Mouse (Mus musculus): ENCODE measurements around the gene Naif1. TPM values are rescaled to one million over a fixed set of nuclear protein-coding genes. Genes with fewer than 3 reads are reported as not detected.
A peak's percentile ranks its signal among the peaks of the same experiment; 100 is the strongest.

Naif1 gene
- total RNA-seq, 4 experiments from 2014 or later = 3.2 to 4.7 (median 4.2) TPM

DNA sequence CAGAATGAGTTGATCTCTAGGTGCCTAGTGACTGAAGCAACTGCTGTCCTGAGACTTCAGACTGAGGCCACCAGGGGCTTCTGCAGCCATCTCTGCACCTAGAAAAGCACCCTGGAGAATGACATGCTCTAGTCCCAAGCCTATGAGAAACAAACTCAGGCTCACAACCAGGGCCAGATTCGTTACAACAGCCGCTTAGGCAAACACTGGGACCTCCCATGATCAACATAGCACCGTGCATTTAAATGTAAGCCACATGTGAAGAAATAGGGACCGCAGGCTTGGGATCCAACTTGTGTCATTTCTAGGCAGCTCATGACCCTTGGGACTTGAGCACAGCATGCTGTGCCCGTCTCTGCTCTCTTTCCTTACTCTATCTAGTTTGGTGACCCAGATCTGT is 22.5 kb upstream of the Naif1 start:
- no peak for DNase-seq (ENCODE audit: low spot score in 2 of 2)

DNA sequence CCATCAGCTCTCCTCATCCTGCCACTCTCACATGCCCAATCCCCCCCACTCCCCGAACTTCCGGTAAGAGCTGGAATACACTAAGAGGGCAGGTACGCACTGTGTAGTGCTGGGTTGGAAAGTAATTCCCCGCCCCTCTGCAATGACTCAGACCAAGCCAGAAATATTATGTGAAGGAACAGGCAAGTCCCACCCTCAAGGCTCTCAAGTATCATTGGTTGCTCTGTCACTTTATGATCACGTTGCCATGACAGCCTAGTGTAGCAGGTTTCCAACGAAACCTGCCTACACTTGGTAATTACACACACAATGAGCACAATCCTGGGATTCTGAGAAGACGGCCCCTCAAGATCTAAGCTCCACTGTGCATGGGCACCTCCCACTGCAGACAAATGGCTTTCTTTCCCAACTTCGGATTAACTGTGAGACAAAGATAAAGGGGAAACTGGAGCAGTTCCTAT is 22.0 kb upstream of the Naif1 start:
- peak; percentile 62 to 73 for DNase-seq (ENCODE audit: low spot score in 2 of 2)

DNA sequence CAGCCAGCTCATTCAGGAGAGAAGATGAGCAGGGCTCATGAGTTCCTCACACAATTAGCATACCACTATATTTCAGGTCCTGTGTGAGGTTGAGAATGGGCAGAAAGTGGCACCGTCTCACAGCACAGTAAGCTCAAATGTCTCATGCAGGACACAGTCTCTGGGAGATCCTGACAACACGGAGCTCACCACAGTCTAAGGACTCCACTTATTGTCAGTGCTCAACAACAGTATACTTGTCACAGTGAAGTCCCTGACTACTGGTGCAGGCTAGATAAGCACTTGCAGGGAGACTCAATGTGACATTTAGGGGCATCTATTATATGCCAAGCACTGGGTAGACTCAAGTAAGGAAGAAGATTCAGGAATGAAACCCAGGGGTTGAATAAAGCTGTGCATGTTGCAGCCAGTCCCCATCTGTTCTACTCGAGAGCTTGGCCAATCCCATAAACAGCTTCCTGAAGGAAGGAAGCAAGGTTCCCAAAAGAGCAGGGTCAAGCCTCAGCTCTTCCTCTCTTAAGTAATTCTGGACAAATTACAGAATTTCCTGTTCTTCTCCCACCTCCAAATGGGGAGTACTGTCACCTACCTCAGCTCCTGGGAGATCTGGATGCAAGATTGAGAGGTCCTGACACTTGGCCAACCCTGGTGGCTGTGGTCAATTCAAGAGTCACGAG is 20.9 kb upstream of the Naif1 start:
- no peak for DNase-seq (ENCODE audit: low spot score in 2 of 2)

DNA sequence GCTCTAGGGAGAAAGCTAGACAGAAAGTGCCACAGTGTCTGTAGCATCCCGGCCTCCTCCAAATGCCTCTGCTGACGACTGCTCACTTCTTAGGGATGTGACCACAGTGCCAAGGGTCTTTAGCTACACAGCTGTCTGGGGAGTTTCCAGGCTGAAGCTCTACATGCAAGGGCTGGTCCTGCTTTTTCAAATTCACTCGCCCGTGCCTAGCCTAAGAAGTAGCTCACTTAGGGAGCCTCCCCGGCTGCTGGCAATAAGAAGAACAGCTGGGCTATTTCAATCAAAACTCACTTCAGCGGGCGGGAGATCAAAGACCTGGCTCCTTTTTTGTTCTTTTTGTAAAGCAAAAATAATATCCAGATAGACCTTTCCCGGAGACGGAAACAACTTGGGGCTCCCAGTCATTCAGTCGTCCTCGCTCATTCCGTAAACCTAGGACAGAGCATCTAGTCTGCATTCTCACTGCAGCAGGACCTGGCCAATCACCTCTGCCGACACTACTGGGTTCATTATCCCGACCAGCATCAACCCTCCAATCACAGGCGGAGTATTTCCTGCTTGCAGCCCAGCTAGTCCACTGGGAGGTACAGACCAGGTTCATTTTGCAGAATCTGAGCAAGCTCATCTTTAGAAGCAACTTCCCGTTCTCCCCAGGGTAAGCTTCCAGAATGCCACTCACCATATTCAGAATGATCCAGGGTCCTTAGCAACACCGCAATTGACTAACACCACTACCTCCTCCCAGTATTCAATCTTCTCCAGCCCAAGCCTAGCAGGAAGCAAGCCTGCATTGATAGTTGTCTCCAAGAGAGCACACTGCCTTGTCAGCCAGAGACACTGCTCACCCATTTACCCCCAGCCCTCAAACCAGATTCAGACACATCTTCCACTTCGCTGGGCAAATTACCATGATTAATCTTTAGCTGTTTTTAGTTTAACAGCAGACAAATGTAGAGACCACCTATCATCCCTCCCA is 19.3 kb upstream of the Naif1 start:
- peak; percentile 90 for DNase-seq (ENCODE audit: low spot score in 2 of 2)

DNA sequence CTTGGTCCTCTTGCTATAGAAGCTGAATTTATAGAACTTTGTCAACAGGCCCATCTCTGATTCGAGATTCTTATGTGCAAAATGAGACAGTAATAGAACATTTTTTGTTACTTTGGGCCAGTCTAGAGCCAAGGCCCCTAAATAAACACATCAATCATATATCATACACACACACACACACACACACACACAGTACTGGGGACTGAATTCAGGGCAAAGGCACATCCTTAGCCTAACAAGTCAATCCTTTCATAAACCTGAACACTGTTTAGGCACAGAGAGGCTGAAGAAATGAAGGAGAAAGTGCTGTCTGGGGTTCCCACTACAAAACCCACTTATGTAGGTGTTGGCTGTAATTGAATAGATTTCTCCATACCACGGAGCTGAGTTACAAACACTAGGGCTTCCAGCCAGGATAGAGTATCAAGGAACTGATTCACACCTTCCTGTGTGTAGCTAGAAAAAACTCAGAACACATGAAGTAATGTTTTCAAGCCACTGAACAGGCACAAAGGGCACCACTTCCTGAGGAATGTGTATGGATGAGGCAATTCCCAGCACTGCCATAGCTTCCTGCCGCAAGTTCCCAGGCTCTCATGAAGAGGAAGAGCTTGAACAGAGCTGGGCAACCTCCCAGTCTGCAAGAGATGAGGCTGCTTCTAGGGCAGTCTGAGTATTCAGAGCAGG is 13.4 kb upstream of the Naif1 start:
- no peak for DNase-seq (ENCODE audit: low spot score in 2 of 2)

DNA sequence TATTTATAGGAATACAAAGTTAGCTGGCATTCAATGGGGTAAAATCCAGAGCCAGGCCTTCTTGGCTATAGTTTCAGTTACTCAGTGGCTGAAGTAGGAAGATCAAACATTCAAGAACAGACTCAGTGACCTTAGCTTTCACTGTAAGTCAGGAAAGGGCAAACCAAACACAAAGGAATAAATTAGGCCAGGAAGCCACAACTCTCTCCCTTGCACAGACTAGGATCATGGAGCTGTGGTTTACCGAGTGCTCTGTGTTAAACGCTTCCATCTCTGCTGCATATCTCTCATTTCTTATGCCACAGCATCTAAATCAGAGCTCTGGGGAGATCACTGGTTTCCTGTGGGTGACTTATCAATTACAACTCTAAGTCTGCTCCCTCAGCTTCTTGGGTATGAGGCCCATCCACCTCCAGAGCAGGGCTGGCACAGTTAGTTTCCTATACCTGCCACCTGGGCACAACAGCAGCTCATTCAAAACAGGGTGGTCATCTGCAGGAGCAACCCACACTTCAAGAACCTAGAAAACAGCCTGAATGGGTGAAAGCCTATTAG is 12.6 kb upstream of the Naif1 start:
- no peak for DNase-seq (ENCODE audit: low spot score in 2 of 2)

DNA sequence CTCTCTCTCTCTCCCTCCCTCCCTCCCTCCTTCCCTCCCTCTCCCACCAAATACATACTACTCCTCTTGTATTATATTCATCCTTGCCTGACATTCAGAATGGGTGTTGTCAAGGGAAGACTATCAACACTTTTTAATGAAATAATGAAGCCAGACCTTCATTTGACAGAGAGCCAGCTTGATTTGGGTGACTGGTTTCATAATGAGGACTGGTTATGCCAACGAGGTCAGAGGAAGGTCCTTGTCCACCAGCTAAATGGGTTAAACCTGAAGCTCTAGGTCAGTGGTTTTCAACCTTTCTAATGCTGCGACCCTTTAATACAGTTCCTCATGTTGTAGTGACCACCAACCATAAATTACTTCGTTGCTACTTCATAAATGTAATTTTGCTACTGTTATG is 11.5 kb upstream of the Naif1 start:
- DNase-seq (ENCODE audit: low spot score in 2 of 2) = no peak

DNA sequence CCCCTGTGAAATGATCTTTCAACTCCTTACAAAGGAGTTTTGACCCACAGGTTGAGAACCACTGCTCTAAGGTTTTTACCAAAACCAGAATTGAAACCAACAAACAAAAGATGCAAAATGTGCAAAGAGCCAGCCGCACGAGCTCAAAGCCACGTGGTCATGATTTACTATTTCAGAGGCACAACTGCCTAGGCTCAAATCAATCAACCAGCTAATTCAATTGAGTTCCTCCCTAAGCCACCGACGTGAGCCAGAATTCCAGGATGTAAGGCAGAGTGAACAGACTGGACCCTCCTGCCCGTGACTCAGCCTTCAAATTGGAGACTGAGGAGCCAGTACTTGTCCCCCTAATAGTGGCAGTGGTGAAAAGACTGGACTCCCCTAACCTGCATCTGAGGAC is 11.1 kb upstream of the Naif1 start:
- no peak for DNase-seq (ENCODE audit: low spot score in 2 of 2)

DNA sequence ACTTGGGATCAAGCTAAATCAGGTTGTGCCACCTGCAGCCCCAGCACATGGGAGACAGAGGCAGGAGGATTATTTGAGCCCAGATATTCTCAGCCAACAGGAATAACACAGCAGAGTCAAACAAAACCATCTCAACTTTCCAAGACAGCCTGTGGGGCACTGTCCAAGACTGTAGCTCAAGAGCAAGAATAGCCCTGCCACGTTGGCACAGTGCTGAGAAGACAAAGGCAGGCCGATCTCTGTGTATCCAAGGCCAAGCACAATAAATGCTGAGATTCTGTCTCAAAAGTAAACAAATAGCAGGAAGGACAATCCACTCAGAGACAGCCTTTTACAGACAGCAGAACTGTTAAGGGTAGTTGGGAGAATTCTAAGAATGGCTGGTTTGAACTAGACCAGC is 10.1 kb upstream of the Naif1 start:
- DNase-seq (ENCODE audit: low spot score in 2 of 2) = no peak

DNA sequence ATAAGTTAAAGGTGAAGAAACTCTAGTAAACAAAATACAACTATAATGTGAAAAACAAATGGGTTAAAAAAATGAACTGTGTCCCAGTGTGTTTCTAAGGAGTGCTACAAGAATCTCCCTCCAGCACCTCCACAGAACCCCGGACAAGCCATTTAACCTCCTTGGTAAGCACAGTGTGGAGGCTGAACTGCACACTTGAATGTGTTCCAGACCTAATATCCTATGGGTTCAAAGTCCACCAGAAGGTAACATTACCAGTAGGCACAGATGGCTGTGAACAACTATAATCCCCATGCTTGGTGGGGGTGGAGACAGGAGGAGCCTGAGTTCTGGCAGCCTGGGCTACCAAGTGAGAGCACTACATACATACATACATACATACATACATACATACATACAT is 9.6 kb upstream of the Naif1 start:
- no peak for DNase-seq (ENCODE audit: low spot score in 2 of 2)

DNA sequence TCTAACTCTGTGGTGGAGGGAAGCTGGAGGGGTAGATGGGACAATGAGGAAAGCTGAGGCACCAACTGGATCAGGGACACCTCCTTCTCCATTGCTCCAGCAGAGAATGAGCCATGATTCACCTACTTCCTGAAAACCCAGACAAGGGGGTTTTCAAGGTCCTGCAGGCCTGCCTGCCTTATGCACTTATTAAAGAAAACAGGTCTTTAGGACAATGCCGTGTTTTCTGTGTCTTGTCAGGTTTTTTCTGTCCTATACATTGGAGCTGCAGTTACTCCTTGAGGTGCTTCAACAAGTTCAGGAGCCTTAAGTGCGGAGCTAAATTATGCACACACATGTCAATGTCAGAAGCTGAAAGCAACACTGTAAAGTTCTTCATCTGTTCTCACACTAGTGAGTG is 8.7 kb upstream of the Naif1 start:
- DNase-seq (ENCODE audit: low spot score in 2 of 2) = no peak

DNA sequence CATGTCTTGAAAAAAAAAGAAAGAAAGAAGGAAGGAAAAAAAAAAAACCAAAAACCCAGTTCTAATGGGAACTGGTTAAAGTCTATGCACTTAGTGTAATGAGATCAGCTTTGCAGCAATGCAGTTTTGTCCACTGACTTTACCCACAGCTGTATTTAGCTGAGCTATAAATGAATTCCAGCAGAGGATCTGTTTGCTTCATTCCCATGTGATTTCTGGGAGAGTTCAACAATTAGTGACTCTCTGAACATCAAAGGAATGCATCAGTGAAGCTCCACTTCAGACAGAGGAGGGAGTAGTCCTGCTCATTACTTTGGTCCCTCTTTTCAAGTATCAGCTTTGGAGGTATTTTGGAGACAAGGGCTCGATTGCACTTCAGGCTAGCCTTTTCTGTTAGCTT is 4.7 kb upstream of the Naif1 start:
- no peak for DNase-seq (ENCODE audit: low spot score in 2 of 2)

DNA sequence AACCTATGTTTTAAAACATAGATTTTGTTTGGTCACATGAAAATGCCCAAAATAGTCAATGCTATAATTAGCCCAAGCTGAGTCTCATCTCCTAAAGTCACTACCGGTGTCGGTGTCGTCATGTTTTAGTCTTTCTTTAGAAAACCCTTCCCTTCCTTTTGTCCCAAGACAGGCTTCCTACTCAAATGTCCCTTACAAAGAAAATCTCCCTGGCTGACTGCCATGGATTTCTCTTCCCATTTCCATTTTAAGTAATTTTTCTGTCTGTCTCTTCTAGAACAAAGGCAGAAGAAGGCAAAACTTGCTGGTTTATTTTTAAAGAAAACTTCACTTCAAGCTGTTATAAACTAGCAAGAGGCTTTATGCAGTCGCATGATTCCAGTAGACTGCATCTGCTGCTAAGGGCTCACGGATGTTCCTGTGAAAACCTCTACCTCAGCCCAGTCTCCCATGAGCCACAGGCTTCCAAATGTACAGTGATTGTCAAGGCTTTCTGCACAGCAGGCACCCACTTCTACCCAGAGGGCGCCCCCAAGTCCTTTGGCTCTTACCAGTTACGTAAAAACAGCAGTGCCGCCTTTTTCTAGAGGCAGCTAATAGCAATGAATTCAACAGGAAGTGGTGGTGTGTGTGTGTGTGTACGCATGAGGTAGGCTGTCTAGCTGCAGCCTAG is 2.9 kb upstream of the Naif1 start:
- no peak for DNase-seq (ENCODE audit: low spot score in 2 of 2)

DNA sequence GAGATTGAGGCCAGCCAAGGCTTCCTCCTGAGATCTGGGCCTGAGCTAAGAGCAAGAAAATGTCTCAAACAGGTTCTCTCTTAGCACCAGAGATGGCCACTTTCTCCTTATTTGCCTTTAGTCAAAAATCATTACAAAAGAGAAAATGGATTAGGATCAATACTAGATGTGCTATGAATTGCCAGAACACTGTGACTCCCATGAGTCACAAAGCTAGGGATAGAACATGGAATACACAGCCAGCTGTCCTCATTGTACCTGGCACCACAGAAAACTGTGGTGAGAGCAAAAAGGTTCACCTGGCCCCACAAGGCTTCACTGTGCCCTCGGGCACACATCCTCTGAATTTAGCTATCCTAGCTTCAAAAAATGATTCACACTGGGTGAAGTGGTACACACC is 1.8 kb upstream of the Naif1 start:
- DNase-seq (ENCODE audit: low spot score in 2 of 2) = no peak

DNA sequence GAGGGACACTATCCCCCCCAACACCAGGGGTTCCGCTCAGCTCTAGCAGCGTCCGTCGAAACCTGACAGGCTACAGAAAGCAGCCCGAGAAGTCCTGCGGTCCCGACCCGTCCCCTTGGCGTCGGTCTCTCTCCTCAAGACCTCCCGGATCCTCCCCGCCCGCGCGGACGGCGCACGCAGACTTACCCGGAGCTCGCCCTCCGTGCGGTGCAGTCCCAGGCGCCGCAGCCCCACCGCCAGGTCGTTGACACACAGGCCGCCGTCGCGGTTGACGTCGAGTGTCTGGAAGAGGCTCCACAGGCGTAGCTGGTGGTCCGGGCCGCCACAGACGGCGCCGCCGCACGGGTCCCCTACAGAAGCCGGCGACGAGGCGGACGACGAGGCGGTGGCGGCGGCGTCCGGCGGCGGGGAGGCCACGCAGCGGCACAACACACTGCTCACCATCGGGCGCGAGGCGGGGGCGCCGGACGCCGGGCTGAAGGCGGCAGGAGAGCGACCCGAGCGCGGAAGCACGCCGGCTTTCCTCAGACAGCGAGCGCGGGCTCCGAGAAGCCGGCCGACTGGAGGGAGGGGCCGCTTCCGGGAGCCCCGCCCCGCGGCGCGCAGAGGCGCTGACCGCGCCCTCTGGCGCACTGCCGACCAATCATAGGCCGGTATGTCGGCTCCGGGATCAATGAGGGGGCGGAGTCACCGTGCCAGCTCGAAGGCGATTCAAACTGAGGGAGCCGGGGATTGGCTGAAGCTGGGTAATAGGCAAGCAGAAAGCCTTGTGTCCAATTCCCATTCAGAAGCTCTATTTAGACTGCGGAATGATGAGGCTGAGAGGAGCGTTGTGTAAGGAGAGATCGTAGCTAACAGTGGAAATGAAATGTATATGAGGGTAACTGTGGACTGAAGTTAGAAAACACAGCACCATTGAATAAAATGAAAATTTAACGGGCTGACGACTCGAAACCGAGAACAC is 906 bp downstream of the Naif1 start, which contains the start of gene Slc25a25:
Slc25a25 (minus strand) TSS at position 565 of the 964 bp plus-strand sequence.
- peak; percentile 96 to 98 for DNase-seq (ENCODE audit: low spot score in 2 of 2)

DNA sequence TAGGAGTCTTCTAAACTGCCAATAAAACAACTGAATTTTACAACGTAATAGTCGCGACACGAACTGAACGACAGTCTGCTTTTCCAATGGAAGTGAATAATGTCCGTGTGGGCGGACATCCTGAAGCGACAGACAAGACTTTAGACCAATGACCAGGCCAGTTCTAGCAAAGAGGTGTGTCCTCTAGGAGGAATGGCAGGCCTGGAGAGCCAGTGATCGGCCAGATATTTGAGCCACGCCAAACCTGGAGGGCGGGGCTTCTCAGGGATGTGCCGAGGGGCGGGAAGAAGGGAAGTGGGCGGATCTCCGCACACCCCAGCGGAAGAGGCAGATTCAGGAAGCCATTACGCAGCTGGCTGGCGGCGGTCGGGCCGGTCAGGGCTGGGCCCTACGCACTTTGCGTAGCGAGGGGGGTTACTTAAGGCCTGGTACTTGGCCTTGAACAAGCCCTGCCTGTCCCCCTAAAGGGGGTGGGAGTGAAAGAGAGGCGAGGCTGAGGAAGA is 1.7 kb downstream of the Naif1 start:
- peak; percentile 99 for DNase-seq (ENCODE audit: low spot score in 2 of 2)

DNA sequence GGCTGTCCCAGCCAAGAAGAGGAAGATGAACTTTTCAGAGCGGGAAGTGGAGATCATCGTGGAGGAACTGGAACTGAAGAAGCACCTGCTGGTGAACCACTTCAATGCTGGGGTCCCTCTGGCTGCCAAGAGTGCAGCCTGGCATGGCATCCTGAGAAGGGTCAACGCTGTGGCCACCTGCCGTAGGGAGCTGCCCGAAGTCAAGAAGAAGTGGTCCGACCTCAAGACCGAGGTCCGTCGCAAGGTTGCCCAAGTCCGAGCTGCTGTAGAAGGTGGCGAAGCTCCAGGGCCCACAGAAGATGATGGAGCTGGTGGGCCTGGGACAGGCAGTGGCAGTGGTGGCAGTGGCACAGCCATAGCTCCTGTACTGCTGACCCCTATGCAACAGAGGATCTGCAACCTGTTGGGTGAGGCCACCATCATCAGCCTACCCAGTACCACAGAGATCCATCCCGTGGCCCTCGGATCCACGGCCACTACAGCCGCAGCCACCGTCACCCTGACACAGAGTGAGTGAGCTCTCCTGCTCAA is 2.2 kb downstream of the Naif1 start:
- DNase-seq (ENCODE audit: low spot score in 2 of 2) = peak in 1 of 2 experiments; percentile 55

DNA sequence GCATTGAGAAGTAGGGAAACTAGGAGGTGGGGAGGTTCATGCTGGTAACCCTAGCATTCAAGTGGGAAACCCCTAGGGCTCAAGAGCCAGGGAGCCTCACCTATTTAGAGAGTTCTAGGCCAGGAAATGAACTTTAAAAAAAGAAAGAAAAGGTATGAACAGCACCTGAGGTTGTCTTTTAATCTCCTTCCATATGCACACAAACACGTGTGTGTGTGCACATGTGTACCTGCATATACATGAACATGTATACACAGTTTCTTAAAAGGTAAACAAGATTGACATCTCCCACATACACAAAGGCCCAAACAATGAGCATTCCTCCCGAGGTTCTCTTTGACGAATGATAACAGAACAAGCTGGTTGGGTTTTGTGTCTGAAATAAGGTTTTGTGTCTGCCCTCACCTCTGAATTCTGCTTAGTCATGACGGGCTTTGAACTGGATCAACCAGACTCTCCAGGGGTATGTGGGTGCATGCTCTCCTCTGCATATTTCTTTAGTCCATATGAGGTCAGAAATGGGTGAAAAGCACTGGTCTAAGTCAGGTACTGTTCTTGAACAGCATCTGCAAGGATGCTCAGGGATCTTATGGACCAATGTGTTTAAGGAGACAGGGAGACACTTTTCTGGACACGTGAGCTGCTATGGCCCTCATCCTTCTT is 3.5 kb downstream of the Naif1 start:
- no peak for DNase-seq (ENCODE audit: low spot score in 2 of 2)

DNA sequence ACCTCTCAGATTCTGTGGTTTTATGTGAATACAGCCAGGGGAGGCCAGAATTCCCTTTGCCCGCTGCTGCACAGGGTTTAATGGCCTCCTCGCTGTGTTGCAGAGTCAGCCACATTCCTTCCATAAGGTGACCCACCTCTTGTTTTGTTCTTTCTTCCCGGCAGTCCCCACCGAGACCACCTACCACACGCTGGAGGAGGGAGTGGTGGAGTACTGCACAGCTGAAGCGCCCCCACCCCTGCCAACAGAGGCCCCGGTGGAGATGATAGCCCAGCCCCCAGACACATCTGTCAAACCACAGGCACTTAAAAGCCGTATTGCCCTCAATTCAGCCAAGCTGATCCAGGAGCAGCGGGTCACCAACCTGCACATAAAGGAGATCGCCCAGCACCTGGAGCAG is 4.4 kb downstream of the Naif1 start:
- no peak for DNase-seq (ENCODE audit: low spot score in 2 of 2)

Measured in layer of hippocampus, adult 8-10 months (tissue).